ENCODE assay signal across 17 mouse cellular contexts in the genomic region with DNA sequence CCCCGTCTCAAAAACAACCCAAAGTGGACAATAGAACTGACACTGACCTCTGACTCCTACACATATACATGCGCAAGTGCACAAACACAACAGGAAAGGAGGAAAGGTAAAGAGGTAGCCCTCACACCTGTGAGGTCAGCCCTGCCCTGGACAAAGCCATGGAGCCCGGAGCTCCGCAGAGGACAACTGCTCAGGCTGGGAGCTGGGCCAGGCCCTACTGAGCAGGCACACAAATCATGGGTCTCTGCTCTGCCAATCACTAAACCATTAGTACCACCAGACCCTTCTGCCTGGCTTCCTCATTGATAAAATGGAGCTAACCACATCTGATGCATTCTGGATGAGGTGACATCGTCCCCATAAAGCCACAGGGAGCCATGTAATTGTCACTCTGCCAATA.
"Had no signal": no experiment of that assay in that cellular context is flagged by ENCODE, and none has a peak within 500 bp of the region (broad histone marks: within the 10 kb centered on the region; RNA-seq: fewer than 3 reads in every experiment).

No protein-coding gene starts in this region.

- H3K4me2 ChIP-seq: limb, embryonic 12.5 days; limb, embryonic 15.5 days; liver, embryonic 11.5 days; lung, embryonic 14.5 days; midbrain, embryonic 12.5 days; midbrain, embryonic 15.5 days had no signal

- DNase-seq: kidney, adult 2 months; kidney, postnatal 25 days; layer of hippocampus, adult 9-11 months; liver, postnatal 0 days; lung, embryonic 14.5 days; thymus, adult 18-20 months; thymus, postnatal 36 days had no signal

- H3K27me3 ChIP-seq: midbrain, embryonic 12.5 days; midbrain, embryonic 15.5 days had no signal

- H3K36me3 ChIP-seq: limb, embryonic 12.5 days; limb, embryonic 15.5 days; midbrain, embryonic 12.5 days had no signal

- H3K27ac ChIP-seq: kidney, postnatal 0 days; layer of hippocampus, adult 2 months; limb, embryonic 12.5 days; limb, embryonic 15.5 days; liver, embryonic 14.5 days; macrophage; midbrain, embryonic 12.5 days; midbrain, embryonic 15.5 days had no signal

- H3K4me1 ChIP-seq: limb, embryonic 15.5 days had no signal

- H3K9me3 ChIP-seq: limb, embryonic 12.5 days; limb, embryonic 15.5 days; midbrain, embryonic 12.5 days; midbrain, embryonic 15.5 days had no signal

- H3K9ac ChIP-seq: limb, embryonic 12.5 days; limb, embryonic 15.5 days; liver, embryonic 14.5 days; liver, postnatal 0 days; lung, embryonic 14.5 days; midbrain, embryonic 12.5 days; midbrain, embryonic 15.5 days had no signal

- ATAC-seq: liver, postnatal 0 days; lung, postnatal 0 days; midbrain, embryonic 15.5 days had no signal

- H3K4me3 ChIP-seq: layer of hippocampus, adult 2 months; limb, embryonic 12.5 days; limb, embryonic 15.5 days; midbrain, embryonic 12.5 days; midbrain, embryonic 15.5 days had no signal
